Mouse (Mus musculus) heart, embryonic 11.5 days (tissue): ENCODE data around the gene Myo1c. TPM values are rescaled to one million over a fixed set of nuclear protein-coding genes. Genes with fewer than 3 reads are reported as not detected.

ENCODE experiments used
- ATAC-seq: fragments of 200-750 bp; cut with Nextera tagmentation; replicated peaks from 2 replicates; pipeline ENCODE4 v1.8.0; 2017; ENCODE audit warnings: moderate library complexity; ENCODE audit not compliant: insufficient number of reproducible peaks, low FRiP score, low TSS enrichment
- H3K27ac ChIP-seq: fragments of 300-500 bp; sonication (generic); 2 replicates; pipeline ENCODE4 v1.5.1; 2014; ENCODE audit warnings: mild to moderate bottlenecking, low read depth, low read length
- H3K27me3 ChIP-seq: fragments of 300-500 bp; sonication (generic); 2 replicates; pipeline ENCODE4 v1.6.1; 2014; ENCODE audit warnings: mild to moderate bottlenecking, low read length, mixed read lengths; ENCODE audit not compliant: control insufficient read depth, insufficient read depth
- H3K36me3 ChIP-seq: fragments of 300-500 bp; sonication (generic); 2 replicates; pipeline ENCODE4 v1.6.1; 2014; ENCODE audit warnings: mild to moderate bottlenecking, low read length, moderate library complexity, mixed read lengths; ENCODE audit not compliant: control insufficient read depth, insufficient read depth
- H3K4me1 ChIP-seq: fragments of 300-500 bp; sonication (generic); 2 replicates; pipeline ENCODE4 v1.6.1; 2014; ENCODE audit warnings: low read length; ENCODE audit not compliant: control insufficient read depth, insufficient read depth
- H3K4me2 ChIP-seq: fragments of 300-500 bp; sonication (generic); 2 replicates; pipeline ENCODE4 v1.6.1; 2014; ENCODE audit warnings: mild to moderate bottlenecking, moderate library complexity
- H3K4me3 ChIP-seq: fragments of 300-500 bp; sonication (generic); 2 replicates; pipeline ENCODE4 v1.5.1; 2014; ENCODE audit warnings: low read depth, low read length
- H3K9ac ChIP-seq: fragments of 300-500 bp; sonication (generic); 2 replicates; pipeline ENCODE4 v1.6.1; 2014; ENCODE audit warnings: mild to moderate bottlenecking, low read depth, low read length, moderate library complexity
- H3K9me3 ChIP-seq: fragments of 300-500 bp; sonication (generic); replicated peaks from 2 replicates; pipeline ENCODE4 v1.6.1; 2016; ENCODE audit warnings: low read length; ENCODE audit not compliant: control insufficient read depth
- WGBS: fragments of 180-500 bp; shearing (Covaris S2); extraction: QIAGEN DNeasy Blood & Tissue Kit; methylation state at CpG from one replicate; pipeline ENCODE4 v1.1.7; 2014; ENCODE audit not compliant: insufficient replicate concordance; 5-methylcytosine and 5-hydroxymethylcytosine counted together
- polyA plus RNA-seq: library from polyadenylated mRNA; unstranded; fragments of >200 nt; fragmentation: Nextera tagmentation; extraction: Ambion mirVana; gene quantifications from 2 replicates; pipeline ENCODE4 v1.2.1, GENCODE M21; 2014

The Myo1c gene
- polyA plus RNA-seq, 1 experiment from 2014 or later = 33.0 TPM

- ATAC-seq = no peak
- Histone ChIP-seq H3K36me3 (peaks cover 33% of the 10 kb centered on the region), H3K9ac (no peak overlapping the region), H3K4me3 (no peak overlapping the region), H3K27ac (no peak overlapping the region), H3K4me2 (no peak overlapping the region), H3K27me3 (no peaks in the 10 kb centered on the region), H3K4me1 (peaks cover 35% of the 10 kb centered on the region), H3K9me3 (no peaks in the 10 kb centered on the region)
Measured at GRCm38 (mm10) chr11:75657841-75658240, 7.5 kb downstream of the Myo1c start.

- no peak overlapping the region for H3K9ac ChIP-seq
- H3K27ac ChIP-seq = no peak overlapping the region
- peaks cover 35% of the 10 kb centered on the region for H3K36me3 ChIP-seq
- no peaks in the 10 kb centered on the region for H3K9me3 ChIP-seq
- peaks cover 31% of the 10 kb centered on the region for H3K4me1 ChIP-seq
- H3K27me3 ChIP-seq = no peaks in the 10 kb centered on the region
- ATAC-seq = no peak
- no peak overlapping the region for H3K4me2 ChIP-seq
- WGBS = 91% methylated on average over 13 of the region's 13 CpGs
- no peak overlapping the region for H3K4me3 ChIP-seq
Measured at GRCm38 (mm10) chr11:75658311-75658710, 8.0 kb downstream of the Myo1c start.

- H3K9ac ChIP-seq = no peak overlapping the region
- H3K27me3 ChIP-seq = no peaks in the 10 kb centered on the region
- no peak overlapping the region for H3K27ac ChIP-seq
- 83% methylated on average over 14 of the region's 14 CpGs for WGBS
- H3K4me1 ChIP-seq = peaks cover 26% of the 10 kb centered on the region
- ATAC-seq = no peak
- peaks cover 35% of the 10 kb centered on the region for H3K36me3 ChIP-seq
- no peak overlapping the region for H3K4me3 ChIP-seq
- no peaks in the 10 kb centered on the region for H3K9me3 ChIP-seq
- H3K4me2 ChIP-seq = no peak overlapping the region
Measured at GRCm38 (mm10) chr11:75658996-75659750, 8.9 kb downstream of the Myo1c start.

- Histone ChIP-seq H3K27me3 (no peaks in the 10 kb centered on the region), H3K4me2 (no peak overlapping the region), H3K4me3 (no peak overlapping the region), H3K27ac (no peak overlapping the region), H3K9ac (no peak overlapping the region), H3K9me3 (no peaks in the 10 kb centered on the region), H3K36me3 (peaks cover 39% of the 10 kb centered on the region), H3K4me1 (peaks cover 17% of the 10 kb centered on the region)
- no peak for ATAC-seq
- WGBS = 93% methylated on average over 12 of the region's 12 CpGs
Measured at GRCm38 (mm10) chr11:75660081-75660590, 9.8 kb downstream of the Myo1c start.

GRCm38 (mm10) chr11:75660941-75661800 lies 10.9 kb downstream of the Myo1c start:
- Histone ChIP-seq H3K9me3 (no peaks in the 10 kb centered on the region), H3K4me2 (no peak overlapping the region), H3K4me3 (no peak overlapping the region), H3K27me3 (no peaks in the 10 kb centered on the region), H3K4me1 (peaks cover 13% of the 10 kb centered on the region), H3K27ac (no peak overlapping the region), H3K9ac (no peak overlapping the region), H3K36me3 (peaks cover 48% of the 10 kb centered on the region)
- WGBS = 90% methylated on average over 21 of the region's 21 CpGs
- no peak for ATAC-seq

GRCm38 (mm10) chr11:75662131-75662530 lies 11.8 kb downstream of the Myo1c start:
- ATAC-seq = no peak
- H3K27ac ChIP-seq = no peak overlapping the region
- no peaks in the 10 kb centered on the region for H3K27me3 ChIP-seq
- H3K4me3 ChIP-seq = no peak overlapping the region
- peaks cover 3% of the 10 kb centered on the region for H3K4me1 ChIP-seq
- H3K9ac ChIP-seq = no peak overlapping the region
- no peak overlapping the region for H3K4me2 ChIP-seq
- peaks cover 56% of the 10 kb centered on the region for H3K36me3 ChIP-seq
- WGBS = 93% methylated on average over 7 of the region's 7 CpGs
- H3K9me3 ChIP-seq = no peaks in the 10 kb centered on the region

- Histone ChIP-seq H3K27me3 (no peaks in the 10 kb centered on the region), H3K27ac (no peak overlapping the region), H3K4me1 (no peaks in the 10 kb centered on the region), H3K9me3 (no peaks in the 10 kb centered on the region), H3K9ac (no peak overlapping the region), H3K4me2 (no peak overlapping the region), H3K36me3 (peaks cover 66% of the 10 kb centered on the region), H3K4me3 (no peak overlapping the region)
- 91% methylated on average over 6 of the region's 6 CpGs for WGBS
- no peak for ATAC-seq
Measured at GRCm38 (mm10) chr11:75666296-75666695, 16.0 kb downstream of the Myo1c start.

GRCm38 (mm10) chr11:75668621-75669020 lies 18.3 kb downstream of the Myo1c start:
- no peak overlapping the region for H3K4me2 ChIP-seq
- H3K36me3 ChIP-seq = peaks cover 64% of the 10 kb centered on the region
- no peaks in the 10 kb centered on the region for H3K9me3 ChIP-seq
- H3K4me1 ChIP-seq = no peaks in the 10 kb centered on the region
- H3K4me3 ChIP-seq = no peak overlapping the region
- no peak overlapping the region for H3K9ac ChIP-seq
- no peak for ATAC-seq
- 90% methylated on average over 3 of the region's 3 CpGs for WGBS
- no peak overlapping the region for H3K27ac ChIP-seq
- H3K27me3 ChIP-seq = no peaks in the 10 kb centered on the region
